Mouse (Mus musculus) neural tube, embryonic 14.5 days (tissue): ENCODE measurements around the gene Dcdc2b. TPM values are rescaled to one million over a fixed set of nuclear protein-coding genes. Genes with fewer than 3 reads are reported as not detected.

Source experiments
- ATAC-seq: fragments of 200-750 bp; cut with Nextera tagmentation; 2 replicates; pipeline ENCODE4 v1.8.0; 2017; ENCODE audit warnings: low read depth, mild to moderate bottlenecking, moderate TSS enrichment, moderate library complexity
- H3K27ac ChIP-seq: fragments of 300-500 bp; sonication (generic); 2 replicates; pipeline ENCODE4 v1.5.1; 2014; ENCODE audit warnings: low read depth, mild to moderate bottlenecking, control low read depth, low read length, moderate library complexity, mixed read lengths
- H3K27me3 ChIP-seq: fragments of 300-500 bp; sonication (generic); 2 replicates; pipeline ENCODE4 v1.6.1; 2014; ENCODE audit warnings: low read length; ENCODE audit not compliant: control insufficient read depth, insufficient read depth
- H3K36me3 ChIP-seq: fragments of 300-500 bp; sonication (generic); 2 replicates; pipeline ENCODE4 v1.6.1; 2014; ENCODE audit warnings: low read length, mixed read lengths; ENCODE audit not compliant: control insufficient read depth, insufficient read depth
- H3K4me1 ChIP-seq: fragments of 300-500 bp; sonication (generic); 2 replicates; pipeline ENCODE4 v1.6.1; 2014; ENCODE audit warnings: low read length; ENCODE audit not compliant: control insufficient read depth, insufficient read depth
- H3K4me2 ChIP-seq: fragments of 300-500 bp; sonication (generic); 2 replicates; pipeline ENCODE4 v1.6.1; 2014; ENCODE audit warnings: mild to moderate bottlenecking, low read depth, low read length, control low read depth
- H3K4me3 ChIP-seq: fragments of 300-500 bp; sonication (generic); 2 replicates; pipeline ENCODE4 v1.5.1; 2014; ENCODE audit warnings: low read depth, low read length, control low read depth, mixed read lengths
- H3K9ac ChIP-seq: fragments of 300-500 bp; sonication (generic); replicated peaks from 2 replicates; pipeline ENCODE4 v1.6.1; 2014; ENCODE audit warnings: low read depth, mild to moderate bottlenecking, control low read depth, low read length, mixed read lengths
- H3K9me3 ChIP-seq: fragments of 300-500 bp; sonication (generic); 2 replicates; pipeline ENCODE4 v1.6.1; 2016; ENCODE audit warnings: low read length; ENCODE audit not compliant: control insufficient read depth
- WGBS: fragments of 180-500 bp; shearing (Covaris S2); extraction: QIAGEN DNeasy Blood & Tissue Kit; methylation state at CpG from one replicate; pipeline ENCODE4 v1.1.7; 2014; 5-methylcytosine and 5-hydroxymethylcytosine counted together
- polyA plus RNA-seq: library from polyadenylated mRNA; unstranded; fragments of >200 nt; fragmentation: Nextera tagmentation; extraction: Ambion mirVana; gene quantifications from 2 replicates; pipeline ENCODE4 v1.2.1, GENCODE M21; 2014

Dcdc2b gene
- polyA plus RNA-seq, 1 experiment from 2014 or later = 4.7 TPM

DNA sequence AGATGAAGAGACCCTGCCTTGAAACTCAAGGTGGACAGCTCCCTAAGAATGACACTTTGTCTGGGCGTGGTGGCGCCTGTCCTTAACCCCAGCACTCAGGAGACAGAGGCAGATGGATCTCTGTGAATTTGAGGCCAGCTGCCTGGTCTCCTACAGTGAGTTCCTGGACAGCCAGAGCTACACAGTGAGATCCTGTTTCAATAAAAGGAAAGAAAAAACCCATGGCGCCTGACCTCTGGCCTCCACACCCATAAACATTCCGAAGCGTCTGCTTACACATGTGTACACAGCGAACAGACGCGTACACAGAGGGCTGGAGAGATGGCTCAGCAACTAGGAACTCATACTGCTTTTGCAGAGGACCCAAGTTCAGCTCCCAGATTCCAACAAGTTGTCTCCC is 50.3 kb downstream of the Dcdc2b start:
- no peaks in the 10 kb centered on the region for H3K4me1 ChIP-seq
- H3K9ac ChIP-seq = no peak overlapping the region
- WGBS = 25% methylated on average over 8 of the region's 8 CpGs
- H3K27ac ChIP-seq = no peak overlapping the region
- H3K4me2 ChIP-seq = no peak overlapping the region
- H3K27me3 ChIP-seq = no peaks in the 10 kb centered on the region
- ATAC-seq = no peak
- no peaks in the 10 kb centered on the region for H3K9me3 ChIP-seq
- no peak overlapping the region for H3K4me3 ChIP-seq
- H3K36me3 ChIP-seq = no peaks in the 10 kb centered on the region

DNA sequence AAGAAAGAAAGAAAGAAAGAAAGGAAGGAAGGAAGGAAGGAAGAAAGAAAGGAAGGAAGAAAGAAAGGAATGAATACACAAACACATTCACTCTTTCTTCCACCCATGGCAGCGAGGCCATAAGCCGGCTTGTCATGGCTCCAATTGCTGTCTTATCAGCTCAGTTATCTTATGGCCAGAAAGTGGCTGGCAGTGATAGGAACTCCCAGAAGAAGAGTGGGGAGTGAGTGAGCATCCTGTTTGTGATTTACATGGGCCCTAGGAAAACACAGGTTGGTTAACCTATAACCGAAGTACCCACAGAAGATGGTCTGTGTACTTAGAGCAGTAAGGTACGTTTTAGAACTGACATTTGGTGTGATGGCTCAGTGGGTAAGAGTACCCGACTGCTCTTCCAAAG is 52.9 kb downstream of the Dcdc2b start:
- H3K4me1 ChIP-seq = 0 out of 2 replicates have a peak, but pooled peaks cover 2% of the 10 kb centered on the region
- no peaks in the 10 kb centered on the region for H3K36me3 ChIP-seq
- no peaks in the 10 kb centered on the region for H3K9me3 ChIP-seq
- H3K27ac ChIP-seq = no peak overlapping the region
- no peak for ATAC-seq
- H3K4me3 ChIP-seq = no peak overlapping the region
- no peak overlapping the region for H3K4me2 ChIP-seq
- WGBS = 93% methylated on average over 5 of the region's 5 CpGs
- no peaks in the 10 kb centered on the region for H3K27me3 ChIP-seq
- no peak overlapping the region for H3K9ac ChIP-seq

Other genes starting within 250 kb of the Dcdc2b start
- 16.8 and 18.0 TPM in 2 replicates for gene Zbtb8a, start 236.1 kb downstream of the Dcdc2b start, polyA plus RNA-seq
- 16.1 and 16.2 TPM in 2 replicates for gene Zbtb8b, start 173.4 kb downstream of the Dcdc2b start, polyA plus RNA-seq
- gene Bsdc1, start 152.7 kb downstream of the Dcdc2b start, polyA plus RNA-seq = 32.8 and 33.2 TPM in 2 replicates
- gene Tssk3, start 123.2 kb downstream of the Dcdc2b start, polyA plus RNA-seq = 0.27 and 0.32 TPM in 2 replicates
- gene Fam229a, start 123.1 kb downstream of the Dcdc2b start, polyA plus RNA-seq = 0.64 TPM in 1 of 2 replicates, not detected in the other
- 1,581 and 1,634 TPM in 2 replicates for gene Marcksl1, start 100.7 kb downstream of the Dcdc2b start, polyA plus RNA-seq
- gene Hdac1, start 71.5 kb downstream of the Dcdc2b start, polyA plus RNA-seq = 67.2 and 94.0 TPM in 2 replicates
- 10.0 and 10.5 TPM in 2 replicates for gene Lck, start 40.6 kb downstream of the Dcdc2b start, polyA plus RNA-seq
- not detected in 2 replicates for gene Fam167b, start 35.7 kb downstream of the Dcdc2b start, polyA plus RNA-seq
- gene Eif3i, start 13.6 kb downstream of the Dcdc2b start, polyA plus RNA-seq = 206 and 221 TPM in 2 replicates
- 188 and 191 TPM in 2 replicates for gene Tmem234, start 13.6 kb downstream of the Dcdc2b start, polyA plus RNA-seq
- gene Iqcc, start 4.8 kb upstream of the Dcdc2b start, polyA plus RNA-seq = 28.2 and 33.3 TPM in 2 replicates
- 136 and 141 TPM in 2 replicates for gene Ccdc28b, start 9.7 kb upstream of the Dcdc2b start, polyA plus RNA-seq
- 40.1 and 46.0 TPM in 2 replicates for gene Txlna, start 26.8 kb upstream of the Dcdc2b start, polyA plus RNA-seq
- gene Kpna6, start 58.5 kb upstream of the Dcdc2b start, polyA plus RNA-seq = 17.2 and 19.7 TPM in 2 replicates
- gene Tmem39b, start 82.6 kb upstream of the Dcdc2b start, polyA plus RNA-seq = 22.9 and 23.3 TPM in 2 replicates
- gene Khdrbs1, start 128.0 kb upstream of the Dcdc2b start, polyA plus RNA-seq = 105 and 141 TPM in 2 replicates
- gene Ptp4a2, start 197.0 kb upstream of the Dcdc2b start, polyA plus RNA-seq = 163 and 234 TPM in 2 replicates